Mouse (Mus musculus): ENCODE measurements at regions not wholly inside any gene's neighbourhood (a gene's known extent, or its start where the extent isn't known, plus 50 kb on each side); places are given as distances from the start of the nearest gene placed in this dataset.
A peak's percentile ranks its signal among the peaks of the same experiment; 100 is the strongest.

GRCm38 (mm10) chr2:115460028-115460881, 121.3 kb upstream of the BC052040 start:
- DNase-seq: no peak

DNA sequence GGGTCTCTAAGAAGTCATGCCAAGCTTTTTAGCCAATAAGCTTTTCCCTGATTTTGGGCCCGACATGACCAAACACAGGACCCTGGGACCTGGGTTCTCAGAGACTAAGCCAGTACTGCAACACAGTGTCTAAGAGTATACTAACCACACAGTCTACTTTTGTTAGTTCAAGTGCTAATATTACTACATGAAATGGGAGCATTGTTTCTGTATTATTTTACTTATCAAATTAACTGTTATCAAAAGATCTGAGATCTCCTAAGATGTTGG, 120.7 kb upstream of the BC052040 start:
- DNase-seq: no peak

- DNase-seq: no peak
These were observed 115.3 kb upstream of the BC052040 start for GRCm38 (mm10) chr2:115466170-115466569.

- no peak for DNase-seq
These were observed 114.3 kb upstream of the BC052040 start for GRCm38 (mm10) chr2:115467107-115467745.

DNA sequence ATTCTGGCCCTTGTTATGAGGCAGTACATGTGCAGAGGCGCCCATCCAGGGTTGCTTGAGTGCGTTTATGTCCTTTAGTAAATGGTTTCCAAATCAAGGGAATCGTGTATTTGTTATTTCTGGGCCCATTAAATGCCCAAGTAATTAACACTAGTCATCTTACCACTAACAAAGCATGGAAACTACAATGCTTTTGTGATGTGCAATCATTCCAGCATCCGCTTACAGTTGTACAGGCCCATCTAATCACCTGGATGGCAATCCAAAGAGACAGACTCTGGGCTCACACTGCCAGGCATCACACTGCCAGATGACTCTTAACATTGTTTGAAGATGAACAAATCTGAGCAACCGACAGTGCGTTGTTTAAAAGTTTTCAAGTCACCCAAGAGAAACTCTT, 113.6 kb upstream of the BC052040 start:
- peak; percentile 13 to 27 for DNase-seq

DNA sequence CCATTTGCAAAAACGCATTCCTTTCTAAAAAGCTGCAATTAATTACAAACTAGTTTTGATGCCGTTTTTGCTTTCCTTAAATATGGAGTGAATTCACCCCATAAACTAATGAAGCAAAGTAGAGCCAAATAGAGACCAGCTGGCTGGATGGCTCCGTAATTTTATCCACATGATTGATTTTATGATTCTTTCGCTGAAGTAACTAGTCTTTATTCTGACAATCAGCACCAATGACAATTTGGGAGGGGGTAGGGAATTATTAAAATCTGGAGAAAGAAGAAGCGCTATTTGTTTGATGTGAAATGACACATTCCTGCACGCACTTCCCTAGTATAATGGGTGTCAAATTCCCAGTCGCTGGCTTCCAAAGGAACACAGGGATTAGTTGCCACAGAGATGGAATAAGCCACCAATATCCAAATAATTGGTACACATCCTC, 113.0 kb upstream of the BC052040 start:
- peak in 1 of 2 experiments; percentile 10 for DNase-seq

DNA sequence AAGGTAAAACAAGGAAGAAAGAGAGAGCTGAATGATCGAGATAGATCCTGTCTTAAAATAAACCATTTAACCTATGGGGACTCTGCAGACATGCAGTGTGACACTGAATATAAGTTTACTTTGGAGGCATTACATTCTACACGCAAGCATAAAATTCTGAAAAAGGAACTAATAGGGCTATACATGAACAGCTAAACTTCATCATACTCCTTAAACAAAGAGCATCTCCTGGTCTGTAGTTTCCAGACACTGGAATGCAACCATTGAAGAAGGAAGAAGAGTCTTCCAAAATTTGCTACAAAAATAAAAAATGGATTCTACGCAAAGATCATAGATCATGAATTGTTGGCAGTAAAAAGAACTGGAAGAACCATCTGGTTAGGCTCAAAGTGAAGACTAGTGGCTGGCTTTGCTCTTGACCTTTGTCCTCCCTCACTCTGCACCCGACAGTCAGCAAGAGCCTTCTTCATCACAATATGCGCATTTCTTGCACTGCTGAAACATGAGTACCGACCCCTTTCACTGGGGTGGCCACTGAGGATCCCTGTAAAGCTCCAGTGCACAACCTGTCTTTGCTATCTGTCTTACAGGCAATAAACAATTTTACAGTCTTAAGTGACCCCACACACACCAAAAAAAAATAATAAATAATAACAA, 112.2 kb upstream of the BC052040 start:
- no peak for DNase-seq

GRCm38 (mm10) chr2:115472393-115472792, 109.1 kb upstream of the BC052040 start:
- no peak for DNase-seq

- DNase-seq: peak; percentile 12 to 14
These were observed 97.9 kb upstream of the BC052040 start for GRCm38 (mm10) chr2:115483418-115484288.

- peak; percentile 82 to 84 for DNase-seq
These were observed 93.1 kb upstream of the BC052040 start for GRCm38 (mm10) chr2:115488465-115488864.

DNA sequence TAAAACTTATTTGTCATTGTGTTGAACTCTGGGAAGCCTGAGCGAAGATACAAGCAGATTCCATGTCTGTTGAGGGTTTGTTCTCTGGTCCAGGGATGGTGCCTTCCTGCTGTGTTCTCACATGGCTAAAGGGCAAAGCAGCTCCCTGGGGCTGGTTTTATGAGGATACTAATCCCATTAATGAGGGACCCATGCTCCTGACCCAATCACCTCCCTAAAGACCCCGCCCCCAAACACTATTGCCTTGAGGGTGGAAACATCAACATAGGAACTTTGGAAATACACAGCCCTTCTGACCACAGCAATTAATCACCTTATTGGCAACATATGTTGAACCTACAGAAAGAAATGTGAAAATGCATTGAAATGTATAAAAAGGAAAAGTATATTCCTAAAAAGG, 88.5 kb upstream of the BC052040 start:
- DNase-seq: no peak

GRCm38 (mm10) chr2:115499904-115500303, 81.6 kb upstream of the BC052040 start:
- no peak for DNase-seq

DNA sequence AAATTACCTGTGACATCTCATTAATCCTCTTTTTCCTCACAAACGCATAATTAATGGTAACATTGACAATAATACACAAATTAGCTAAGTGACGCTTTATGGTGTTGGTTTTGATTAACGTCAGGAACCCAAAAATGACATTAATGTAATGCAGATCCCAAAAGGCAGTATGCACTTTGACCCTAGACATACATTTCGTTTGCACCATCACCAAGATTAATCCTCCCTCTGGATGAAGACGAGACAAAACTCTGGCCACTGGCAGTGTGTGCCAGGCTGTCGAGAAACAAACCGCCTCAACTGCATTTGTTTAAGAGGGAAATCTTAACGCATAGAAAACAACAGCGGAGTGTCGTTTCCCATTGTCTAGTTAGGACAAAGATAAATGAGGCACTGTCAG, 72.0 kb upstream of the BC052040 start:
- DNase-seq: no peak

GRCm38 (mm10) chr2:115511146-115511545, 70.4 kb upstream of the BC052040 start:
- no peak for DNase-seq

GRCm38 (mm10) chr2:115511612-115512525, 69.6 kb upstream of the BC052040 start:
- no peak for DNase-seq

DNA sequence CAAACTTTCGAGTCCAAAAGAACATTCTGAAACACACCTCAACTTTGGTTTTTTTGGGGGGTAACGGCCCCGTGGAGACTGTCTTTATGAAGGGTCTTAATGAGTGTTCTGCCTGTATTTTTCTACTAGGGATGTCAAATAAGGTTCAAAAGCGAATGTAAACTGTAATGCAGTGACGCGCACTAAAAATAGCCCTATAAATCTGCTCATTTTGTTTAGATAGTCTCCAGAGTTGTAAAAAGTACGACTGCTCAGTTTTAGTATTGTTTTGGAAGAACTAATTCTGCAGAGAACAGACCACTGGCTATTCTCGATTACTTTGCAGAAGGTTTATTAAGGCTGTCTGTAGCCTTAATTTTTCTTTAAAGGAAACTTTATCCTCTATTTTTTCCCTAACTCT, 68.6 kb upstream of the BC052040 start:
- DNase-seq: no peak

GRCm38 (mm10) chr2:115513774-115514231, 67.7 kb upstream of the BC052040 start:
- peak; percentile 11 to 13 for DNase-seq

- peak; percentile 54 to 59 for DNase-seq
These were observed 66.6 kb upstream of the BC052040 start for GRCm38 (mm10) chr2:115514831-115515428.

- DNase-seq: no peak
These were observed 66.0 kb upstream of the BC052040 start for GRCm38 (mm10) chr2:115515470-115515869.

DNA sequence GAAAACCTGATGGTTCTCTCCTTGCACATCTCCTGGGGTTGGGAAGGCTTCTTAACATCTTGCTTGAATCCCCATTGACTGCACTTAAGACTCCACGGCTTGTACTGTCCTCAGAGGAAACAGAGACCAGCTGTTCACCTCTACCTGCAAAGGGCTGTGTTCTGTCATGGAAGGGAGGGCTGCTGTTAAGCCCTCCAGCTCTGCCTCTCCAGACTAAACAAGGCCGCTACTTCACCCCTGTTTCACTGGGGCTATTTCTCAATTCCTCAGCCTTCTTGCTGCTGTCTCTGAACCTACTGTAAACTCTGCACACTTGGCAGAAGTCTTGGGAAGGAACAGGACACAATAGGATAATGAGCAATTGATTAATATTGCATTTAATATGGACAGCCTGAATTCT, 64.7 kb upstream of the BC052040 start:
- no peak for DNase-seq

GRCm38 (mm10) chr2:115519974-115520373, 61.5 kb upstream of the BC052040 start:
- DNase-seq: no peak

Data from cerebellum, postnatal 10 days (tissue).